Mouse (Mus musculus) gastrocnemius, postnatal 10 days (tissue): ENCODE results near the gene Homer3. TPM values are rescaled to one million over a fixed set of nuclear protein-coding genes. Genes with fewer than 3 reads are reported as not detected.
A peak's percentile ranks its signal among the peaks of the same experiment; 100 is the strongest.

ENCODE experiments used
- DNase-seq: peaks from one replicate; pipeline ENCODE4 v3.0.0; 2021; ENCODE audit warnings: mixed read lengths
- total RNA-seq, 2 experiments: library from RNA; stranded (reverse); gene quantifications; 2 replicates each; pipeline ENCODE4 v1.2.3; 2021

Gene Homer3
- total RNA-seq, 2 experiments from 2014 or later, result 12.3 to 19.8 TPM

- no peak for DNase-seq
These were observed 780 bp downstream of the Homer3 start for GRCm38 (mm10) chr8:70283136-70284077.

GRCm38 (mm10) chr8:70284421-70284820 lies 1.8 kb downstream of the Homer3 start:
- no peak for DNase-seq

GRCm38 (mm10) chr8:70285304-70285703 lies 2.7 kb downstream of the Homer3 start:
- DNase-seq, result no peak

GRCm38 (mm10) chr8:70286737-70287136 lies 4.1 kb downstream of the Homer3 start:
- DNase-seq, result no peak

GRCm38 (mm10) chr8:70293988-70294405 lies 11.4 kb downstream of the Homer3 start:
- DNase-seq, result no peak

- DNase-seq, result no peak
These were observed 18.3 kb downstream of the Homer3 start for GRCm38 (mm10) chr8:70300881-70301280.

- peak; percentile 91 for DNase-seq
These were observed 19.8 kb downstream of the Homer3 start, which contains the start of the genes Ddx49 and Cope for GRCm38 (mm10) chr8:70302358-70302890. TSS of gene Ddx49 (minus strand) at chr8:70302489. TSS of gene Cope (plus strand) at chr8:70302518.

GRCm38 (mm10) chr8:70302901-70303300 lies 20.3 kb downstream of the Homer3 start:
- no peak for DNase-seq

- DNase-seq, result peak; percentile 52
These were observed 26.7 kb downstream of the Homer3 start for GRCm38 (mm10) chr8:70309311-70309710.

GRCm38 (mm10) chr8:70313399-70313798 lies 30.8 kb downstream of the Homer3 start:
- DNase-seq, result peak; percentile 77

GRCm38 (mm10) chr8:70315624-70316510 lies 33.2 kb downstream of the Homer3 start, which contains the start of gene Cers1:
TSS of gene Cers1 (plus strand) at chr8:70315775.
- DNase-seq, result peak; percentile 76

GRCm38 (mm10) chr8:70316511-70317504 lies 34.2 kb downstream of the Homer3 start:
- DNase-seq, result peak; percentile 40

GRCm38 (mm10) chr8:70317872-70318271 lies 35.2 kb downstream of the Homer3 start:
- no peak for DNase-seq

- no peak for DNase-seq
These were observed 41.1 kb downstream of the Homer3 start for GRCm38 (mm10) chr8:70323716-70324115.

- no peak for DNase-seq
These were observed 44.9 kb downstream of the Homer3 start for GRCm38 (mm10) chr8:70327512-70327911.

- DNase-seq, result no peak
These were observed 46.7 kb downstream of the Homer3 start, which contains the start of gene Gdf1 for GRCm38 (mm10) chr8:70329124-70329834. TSS of gene Gdf1 (plus strand) at chr8:70329817.

GRCm38 (mm10) chr8:70329835-70330740 lies 47.5 kb downstream of the Homer3 start:
- no peak for DNase-seq

- DNase-seq, result peak; percentile 65
These were observed 48.2 kb downstream of the Homer3 start for GRCm38 (mm10) chr8:70330741-70331364.

GRCm38 (mm10) chr8:70331526-70331925 lies 48.9 kb downstream of the Homer3 start:
- DNase-seq, result no peak
